Mouse (Mus musculus) neural tube, embryonic 11.5 days (tissue): ENCODE data around the gene Fam172a. TPM values are rescaled to one million over a fixed set of nuclear protein-coding genes. Genes with fewer than 3 reads are reported as not detected.

ENCODE experiments used
- ATAC-seq: fragments of 200-750 bp; cut with Nextera tagmentation; 2 replicates; pipeline ENCODE4 v1.8.0; 2017; ENCODE audit warnings: moderate number of reproducible peaks, mild to moderate bottlenecking, moderate TSS enrichment, moderate library complexity; ENCODE audit not compliant: insufficient read depth, low FRiP score, low TSS enrichment
- DNase-seq: peaks from one replicate; pipeline ENCODE4 v3.0.0-alpha.2; 2015; ENCODE audit warnings: low spot score
- H3K27ac ChIP-seq: fragments of 300-500 bp; sonication (generic); 2 replicates; pipeline ENCODE4 v1.5.1; 2014; ENCODE audit warnings: low read depth, mild to moderate bottlenecking, low read length
- H3K27me3 ChIP-seq: fragments of 300-500 bp; sonication (generic); 2 replicates; pipeline ENCODE4 v1.6.1; 2014; ENCODE audit warnings: mild to moderate bottlenecking, low read length, mixed read lengths; ENCODE audit not compliant: control insufficient read depth, insufficient read depth
- H3K36me3 ChIP-seq: fragments of 300-500 bp; sonication (generic); 2 replicates; pipeline ENCODE4 v1.6.1; 2014; ENCODE audit warnings: mild to moderate bottlenecking, low read length, moderate library complexity, mixed read lengths; ENCODE audit not compliant: control insufficient read depth, insufficient read depth
- H3K4me1 ChIP-seq: fragments of 300-500 bp; sonication (generic); 2 replicates; pipeline ENCODE4 v1.6.1; 2014; ENCODE audit warnings: low read length, mixed read lengths; ENCODE audit not compliant: control insufficient read depth, insufficient read depth
- H3K4me2 ChIP-seq: fragments of 300-500 bp; sonication (generic); 2 replicates; pipeline ENCODE4 v1.6.1; 2014; ENCODE audit warnings: low read depth, mild to moderate bottlenecking, moderate library complexity
- H3K4me3 ChIP-seq: fragments of 300-500 bp; sonication (generic); 2 replicates; pipeline ENCODE4 v1.5.1; 2014; ENCODE audit warnings: low read depth, low read length
- H3K9ac ChIP-seq: fragments of 300-500 bp; sonication (generic); 2 replicates; pipeline ENCODE4 v1.6.1; 2014; ENCODE audit warnings: mild to moderate bottlenecking, low read length
- H3K9me3 ChIP-seq: fragments of 300-500 bp; sonication (generic); 2 replicates; pipeline ENCODE4 v1.6.1; 2016; ENCODE audit warnings: low read length; ENCODE audit not compliant: control insufficient read depth
- WGBS: fragments of 180-500 bp; shearing (Covaris S2); extraction: QIAGEN DNeasy Blood & Tissue Kit; methylation state at CpG from one replicate; pipeline ENCODE4 v1.1.7; 2014; 5-methylcytosine and 5-hydroxymethylcytosine counted together
- polyA plus RNA-seq: library from polyadenylated mRNA; unstranded; fragments of >200 nt; fragmentation: Nextera tagmentation; extraction: Ambion mirVana; gene quantifications from 2 replicates; pipeline ENCODE4 v1.2.1, GENCODE M21; 2014

The Fam172a gene
- polyA plus RNA-seq, 1 experiment from 2014 or later, result 38.4 TPM

DNA sequence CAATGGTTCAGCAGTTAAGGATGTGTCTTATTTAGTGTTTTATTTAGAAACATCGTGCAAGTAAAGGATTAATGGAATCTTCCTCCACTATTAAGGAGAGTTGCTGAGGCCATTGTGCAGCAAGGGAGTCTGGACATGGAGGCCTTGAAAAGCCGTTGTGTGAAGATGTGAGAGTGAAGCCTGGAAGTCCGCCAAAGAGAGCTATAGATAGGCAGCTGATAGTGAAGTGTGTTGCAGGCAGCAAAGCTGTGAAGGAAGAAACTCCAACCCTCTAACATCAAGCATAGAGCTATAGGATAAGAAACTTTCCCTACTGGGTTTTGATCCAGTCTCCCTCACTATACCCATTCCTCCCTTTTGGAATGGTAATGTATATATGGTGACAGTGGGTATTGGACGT lies 385.9 kb downstream of the Fam172a start:
- no peaks in the 10 kb centered on the region for H3K9me3 ChIP-seq
- H3K4me2 ChIP-seq, result no peak overlapping the region
- ATAC-seq, result no peak
- H3K27me3 ChIP-seq, result no peaks in the 10 kb centered on the region
- no peaks in the 10 kb centered on the region for H3K36me3 ChIP-seq
- no peak overlapping the region for H3K4me3 ChIP-seq
- no peak overlapping the region for H3K9ac ChIP-seq
- H3K4me1 ChIP-seq, result no peaks in the 10 kb centered on the region
- no peak for DNase-seq
- 93% methylated on average over 4 of the region's 4 CpGs for WGBS
- no peak overlapping the region for H3K27ac ChIP-seq

DNA sequence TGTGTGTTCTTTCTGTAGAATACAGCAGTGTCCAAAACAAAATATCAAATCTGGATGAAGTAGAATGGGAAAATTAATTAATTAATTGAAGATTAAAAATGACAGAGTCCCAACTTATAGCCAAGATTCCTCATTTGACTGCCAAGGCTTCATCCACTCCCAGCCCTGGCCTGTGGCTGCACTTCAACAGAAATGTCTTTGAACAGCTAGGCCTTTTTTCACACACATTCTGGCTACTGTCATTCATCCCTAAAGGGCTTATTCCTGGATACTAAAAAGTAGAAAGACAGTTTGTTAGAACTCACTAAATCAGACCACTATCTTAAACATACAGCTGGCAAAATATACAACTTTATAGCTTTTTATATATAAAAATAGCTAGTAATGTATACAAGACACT lies 388.9 kb downstream of the Fam172a start:
- Histone ChIP-seq H3K4me3 (no peak overlapping the region), H3K27ac (no peak overlapping the region), H3K36me3 (no peaks in the 10 kb centered on the region), H3K4me2 (no peak overlapping the region), H3K9me3 (no peaks in the 10 kb centered on the region), H3K27me3 (no peaks in the 10 kb centered on the region), H3K9ac (no peak overlapping the region), H3K4me1 (no peaks in the 10 kb centered on the region)
- ATAC-seq (no peak), DNase-seq (no peak)

DNA sequence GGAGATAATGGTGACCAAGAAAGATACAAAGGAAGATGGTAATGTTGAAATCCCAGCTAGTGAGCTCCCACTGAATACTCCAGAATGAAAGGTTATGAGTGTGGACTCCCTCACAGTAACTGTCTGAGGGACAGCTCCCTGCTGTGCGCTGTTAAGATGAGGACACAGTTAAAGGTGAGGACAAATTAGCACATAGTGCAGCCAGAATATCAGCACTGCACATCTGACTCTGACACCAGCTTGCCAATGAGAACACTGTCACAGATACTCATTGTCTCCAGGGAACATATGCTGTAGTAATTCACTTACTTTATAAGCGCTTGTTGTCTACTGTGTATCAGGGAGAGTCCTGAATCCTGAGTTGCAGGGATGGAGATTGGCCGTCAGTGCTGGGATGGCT lies 390.1 kb downstream of the Fam172a start:
- ATAC-seq (no peak), DNase-seq (no peak)
- no peaks in the 10 kb centered on the region for H3K27me3 ChIP-seq
- H3K9ac ChIP-seq, result no peak overlapping the region
- no peak overlapping the region for H3K27ac ChIP-seq
- no peaks in the 10 kb centered on the region for H3K9me3 ChIP-seq
- no peak overlapping the region for H3K4me3 ChIP-seq
- 91% methylated on average over 3 of the region's 3 CpGs for WGBS
- H3K36me3 ChIP-seq, result no peaks in the 10 kb centered on the region
- H3K4me2 ChIP-seq, result no peak overlapping the region
- no peaks in the 10 kb centered on the region for H3K4me1 ChIP-seq

DNA sequence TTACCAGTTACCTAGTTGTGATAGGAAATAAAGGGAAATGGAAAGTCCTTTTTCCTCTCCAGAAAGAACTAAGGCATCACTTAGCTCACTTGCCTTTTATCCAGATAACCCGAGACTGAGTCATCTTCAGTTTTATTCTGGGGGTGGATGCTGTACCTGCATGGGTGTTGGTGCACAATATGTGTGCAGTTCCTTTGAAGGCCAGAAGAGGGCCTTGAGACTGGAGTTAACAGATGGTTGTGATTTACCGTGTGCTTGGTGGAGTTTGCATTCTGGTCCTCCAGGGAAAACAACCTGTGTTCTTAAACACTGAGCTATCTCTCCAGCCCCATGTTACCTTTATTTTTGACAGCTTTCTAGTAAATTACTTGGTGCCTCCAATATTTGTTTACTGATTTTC lies 392.5 kb downstream of the Fam172a start:
- no peaks in the 10 kb centered on the region for H3K27me3 ChIP-seq
- H3K4me1 ChIP-seq, result no peaks in the 10 kb centered on the region
- H3K4me2 ChIP-seq, result no peak overlapping the region
- WGBS, result 81% methylated on average over 2 of the region's 2 CpGs
- H3K9me3 ChIP-seq, result no peaks in the 10 kb centered on the region
- no peak overlapping the region for H3K4me3 ChIP-seq
- DNase-seq (no peak), ATAC-seq (no peak)
- H3K27ac ChIP-seq, result no peak overlapping the region
- no peaks in the 10 kb centered on the region for H3K36me3 ChIP-seq
- H3K9ac ChIP-seq, result no peak overlapping the region

DNA sequence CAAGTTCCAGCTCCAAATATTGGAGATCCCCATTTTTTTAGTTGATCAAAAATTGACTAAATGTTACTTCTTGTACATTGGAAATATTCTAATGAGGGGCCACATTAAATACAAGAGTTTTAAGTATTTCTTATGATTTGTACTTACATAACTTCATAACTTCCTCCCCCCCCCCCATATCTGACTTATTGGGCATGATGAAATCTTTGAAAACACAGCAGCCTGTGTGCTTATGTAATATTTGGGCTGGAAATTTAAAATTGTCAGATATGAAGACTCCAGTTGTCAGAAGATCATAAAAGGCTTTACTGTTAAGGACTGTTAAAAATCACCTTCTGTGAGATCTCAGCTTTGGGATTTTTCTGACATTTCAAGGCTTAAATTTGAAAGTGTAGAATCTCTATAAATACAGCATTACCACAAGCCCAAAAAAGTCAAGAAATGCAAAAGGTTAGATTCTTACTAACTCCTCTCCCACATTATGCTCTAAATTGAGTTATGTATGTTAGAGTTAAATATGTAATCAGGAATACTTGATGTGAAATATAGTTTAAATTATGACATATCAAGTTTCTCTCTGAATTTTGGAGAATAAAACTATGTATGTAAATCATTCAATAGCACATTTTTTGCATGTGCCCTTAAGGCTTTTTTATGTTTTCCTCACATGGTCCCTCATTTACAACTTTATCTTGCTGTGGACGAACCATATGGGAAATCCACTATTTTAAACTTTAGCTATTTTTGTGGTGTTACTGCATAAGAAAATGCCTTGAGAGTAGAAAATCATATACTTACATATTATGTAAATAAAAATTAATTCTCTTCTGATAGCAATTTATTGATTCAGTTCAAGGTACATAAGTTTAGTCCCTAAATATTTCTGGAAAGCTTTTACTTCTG lies 393.5 kb downstream of the Fam172a start:
- Histone ChIP-seq H3K9me3 (no peaks in the 10 kb centered on the region), H3K27me3 (no peaks in the 10 kb centered on the region), H3K4me3 (no peak overlapping the region), H3K36me3 (no peaks in the 10 kb centered on the region), H3K4me2 (no peak overlapping the region), H3K4me1 (no peaks in the 10 kb centered on the region), H3K9ac (no peak overlapping the region), H3K27ac (no peak overlapping the region)
- DNase-seq (no peak), ATAC-seq (no peak)
- WGBS, result 92% methylated on average over 1 of the region's 1 CpGs

DNA sequence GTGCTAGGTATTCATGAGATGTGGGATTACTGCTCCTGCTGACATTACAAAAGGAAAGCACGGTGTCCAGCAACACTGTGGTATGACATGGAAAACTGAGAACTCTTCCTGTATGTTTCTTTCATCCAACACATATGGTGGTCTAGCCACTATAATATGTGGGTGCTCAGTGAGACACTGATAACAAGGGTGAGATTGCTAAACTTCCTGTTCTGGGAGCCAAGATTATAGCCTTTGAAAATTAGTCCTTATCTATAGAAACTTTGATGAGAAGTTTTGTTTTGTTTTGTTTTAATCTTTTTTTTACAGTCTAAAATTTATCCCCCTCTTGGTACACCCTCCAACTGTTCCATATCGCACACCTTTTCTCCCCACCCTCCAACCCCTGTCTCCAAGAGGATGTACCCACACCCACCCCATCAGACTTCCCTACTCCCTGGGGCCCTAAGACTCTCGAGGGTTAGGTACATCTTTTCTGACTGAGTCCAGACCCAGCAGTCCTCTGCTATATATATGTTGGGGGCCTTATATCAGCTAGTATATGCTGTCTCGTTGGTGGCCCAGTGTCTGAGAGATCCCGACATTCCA lies 397.1 kb downstream of the Fam172a start:
- Histone ChIP-seq H3K27ac (no peak overlapping the region), H3K9me3 (no peaks in the 10 kb centered on the region)

DNA sequence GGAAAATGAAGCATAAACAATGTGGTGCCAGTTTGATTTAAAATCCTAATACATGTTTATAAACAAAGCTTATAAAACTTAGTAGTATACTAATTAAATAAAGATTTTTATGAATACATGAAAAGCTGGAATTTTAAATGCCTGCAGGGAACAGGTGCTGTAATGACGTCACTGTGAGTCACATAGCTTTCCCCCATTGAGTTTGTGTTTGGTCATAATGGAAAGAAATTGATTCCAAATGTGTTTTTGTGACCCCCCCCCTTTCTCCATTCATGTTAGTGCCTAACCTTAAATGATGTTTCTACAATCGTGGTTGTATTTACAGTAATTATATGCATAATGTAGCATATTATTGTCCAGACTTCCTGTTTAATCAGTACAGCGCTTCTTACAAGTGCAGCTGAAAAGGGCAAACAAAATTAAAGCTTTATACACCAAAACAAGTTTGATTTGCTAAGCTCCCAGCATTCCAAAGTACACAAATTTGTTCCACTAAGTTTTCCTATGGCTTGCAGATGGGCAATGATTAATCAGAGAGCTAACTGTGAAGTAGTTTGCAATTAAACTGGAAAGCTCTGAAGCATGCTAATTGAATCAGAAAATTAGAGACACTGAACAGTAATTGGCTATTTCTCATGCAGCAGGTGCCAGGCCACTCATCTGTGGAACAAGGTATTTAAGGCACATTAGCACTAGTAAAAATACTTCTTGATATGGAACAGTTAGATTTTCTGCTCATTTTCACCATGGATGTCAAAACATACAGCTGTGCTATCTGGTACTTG lies 398.1 kb downstream of the Fam172a start:
- H3K4me2 ChIP-seq, result no peak overlapping the region
- WGBS, result 72% methylated on average over 3 of the region's 3 CpGs
- H3K9ac ChIP-seq, result no peak overlapping the region
- H3K9me3 ChIP-seq, result no peaks in the 10 kb centered on the region
- no peak overlapping the region for H3K27ac ChIP-seq
- DNase-seq, result no peak
- no peaks in the 10 kb centered on the region for H3K4me1 ChIP-seq
- H3K36me3 ChIP-seq, result no peaks in the 10 kb centered on the region
- H3K4me3 ChIP-seq, result no peak overlapping the region
- H3K27me3 ChIP-seq, result no peaks in the 10 kb centered on the region
- no peak for ATAC-seq

More for the DNA sequence above, 397.1 kb downstream of the Fam172a start:
- WGBS, result 87% methylated on average over 5 of the region's 5 CpGs
- no peak overlapping the region for H3K4me2 ChIP-seq
- H3K4me1 ChIP-seq, result no peaks in the 10 kb centered on the region
- no peaks in the 10 kb centered on the region for H3K36me3 ChIP-seq
- no peaks in the 10 kb centered on the region for H3K27me3 ChIP-seq
- ATAC-seq, result no peak
- no peak for DNase-seq
- H3K9ac ChIP-seq, result no peak overlapping the region
- H3K4me3 ChIP-seq, result no peak overlapping the region

DNA sequence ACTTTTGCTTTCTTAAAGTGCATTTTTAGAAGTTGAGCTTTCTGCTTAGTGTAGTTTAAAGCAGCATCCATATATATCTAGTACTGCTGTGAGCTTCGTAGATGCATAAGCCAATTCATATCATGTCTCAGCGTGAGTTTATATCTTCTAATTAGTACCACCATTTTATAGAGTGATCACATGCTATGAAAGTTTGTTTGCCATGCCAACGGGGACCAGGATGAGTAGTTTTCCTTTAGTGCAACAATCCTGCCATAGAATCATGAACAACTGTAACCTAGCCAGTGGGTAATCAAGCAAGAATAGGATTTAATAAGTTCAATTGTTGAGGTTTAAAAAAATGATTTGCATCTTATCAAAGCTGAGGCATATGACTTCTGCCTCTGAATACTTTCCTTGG lies 398.8 kb downstream of the Fam172a start:
- ATAC-seq (no peak), DNase-seq (no peak)
- Histone ChIP-seq H3K4me2 (no peak overlapping the region), H3K9ac (no peak overlapping the region), H3K27ac (no peak overlapping the region), H3K4me3 (no peak overlapping the region), H3K36me3 (no peaks in the 10 kb centered on the region), H3K27me3 (no peaks in the 10 kb centered on the region), H3K9me3 (no peaks in the 10 kb centered on the region), H3K4me1 (no peaks in the 10 kb centered on the region)
- WGBS, result 88% methylated on average over 3 of the region's 3 CpGs
